Mouse (Mus musculus) lung, embryonic 16.5 days (tissue): ENCODE results near the gene Cryba4. TPM values are rescaled to one million over a fixed set of nuclear protein-coding genes. Genes with fewer than 3 reads are reported as not detected.
A peak's percentile ranks its signal among the peaks of the same experiment; 100 is the strongest.

Experiments used
- ATAC-seq: fragments of 200-750 bp; cut with Nextera tagmentation; 2 replicates; pipeline ENCODE4 v1.8.0; 2017; ENCODE audit warnings: low read depth, mild to moderate bottlenecking, moderate library complexity
- H3K27ac ChIP-seq: fragments of 300-500 bp; sonication (generic); 2 replicates; pipeline ENCODE4 v1.5.1; 2014; ENCODE audit warnings: mild to moderate bottlenecking, control low read depth, low read length
- H3K27me3 ChIP-seq: fragments of 300-500 bp; sonication (generic); 2 replicates; pipeline ENCODE4 v1.6.1; 2014; ENCODE audit warnings: low read depth, low read length, mixed read lengths; ENCODE audit not compliant: control insufficient read depth, insufficient read depth
- H3K36me3 ChIP-seq: fragments of 300-500 bp; sonication (generic); 2 replicates; pipeline ENCODE4 v1.6.1; 2014; ENCODE audit warnings: low read length; ENCODE audit not compliant: control insufficient read depth, insufficient read depth
- H3K4me1 ChIP-seq: fragments of 300-500 bp; sonication (generic); replicated peaks from 2 replicates; pipeline ENCODE4 v1.6.1; 2014; ENCODE audit warnings: low read length, mixed read lengths; ENCODE audit not compliant: control insufficient read depth, insufficient read depth
- H3K4me2 ChIP-seq: fragments of 300-500 bp; sonication (generic); 2 replicates; pipeline ENCODE4 v1.6.1; 2014; ENCODE audit warnings: low read depth, low read length, control low read depth
- H3K4me3 ChIP-seq: fragments of 300-500 bp; sonication (generic); 2 replicates; pipeline ENCODE4 v1.5.1; 2014; ENCODE audit warnings: mild to moderate bottlenecking, low read length, control low read depth
- H3K9ac ChIP-seq: fragments of 300-500 bp; sonication (generic); 2 replicates; pipeline ENCODE4 v1.6.1; 2014; ENCODE audit warnings: low read length, control low read depth
- H3K9me3 ChIP-seq: fragments of 300-500 bp; sonication (generic); 2 replicates; pipeline ENCODE4 v1.6.1; 2016; ENCODE audit warnings: low read length; ENCODE audit not compliant: control insufficient read depth
- WGBS: fragments of 180-500 bp; shearing (Covaris S2); extraction: QIAGEN DNeasy Blood & Tissue Kit; methylation state at CpG from one replicate; pipeline ENCODE4 v1.1.7; 2014; 5-methylcytosine and 5-hydroxymethylcytosine counted together
- polyA plus RNA-seq: library from polyadenylated mRNA; unstranded; fragments of >200 nt; fragmentation: Nextera tagmentation; extraction: Ambion mirVana; gene quantifications from 2 replicates; pipeline ENCODE4 v1.2.1, GENCODE M21; 2015

Cryba4 gene
- polyA plus RNA-seq, 1 experiment from 2014 or later = 0.84 TPM

DNA sequence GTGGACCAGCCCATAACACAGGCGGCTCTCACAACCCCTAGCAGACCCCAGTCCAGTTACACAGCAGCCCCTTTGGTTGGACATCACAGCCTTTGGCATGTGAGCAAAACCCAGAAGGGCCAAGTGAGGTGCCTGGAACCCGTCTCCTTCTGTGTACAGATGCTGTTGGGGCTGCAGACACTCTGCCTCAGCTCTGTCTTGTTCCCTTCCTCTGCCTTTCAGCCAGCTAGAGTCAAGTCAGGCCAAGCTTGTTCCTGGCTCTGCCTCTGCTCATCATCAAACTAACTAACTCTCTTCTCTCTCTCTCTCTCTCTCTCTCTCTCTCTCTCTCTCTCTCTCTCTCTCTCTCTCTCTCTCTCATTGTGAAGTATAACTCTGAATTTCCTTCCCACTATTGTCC, 15.7 kb downstream of the Cryba4 start:
- Histone ChIP-seq H3K9me3 (no peaks in the 10 kb centered on the region; the same call in 1 of the 2 replicates), H3K4me1 (no peaks in the 10 kb centered on the region), H3K4me3 (no peak overlapping the region), H3K36me3 (no peaks in the 10 kb centered on the region), H3K4me2 (no peak overlapping the region), H3K27ac (no peak overlapping the region), H3K9ac (no peak overlapping the region), H3K27me3 (no peaks in the 10 kb centered on the region; the same call in 1 of the 2 replicates)
- no peak for ATAC-seq
- WGBS = 59% methylated on average over 2 of the region's 2 CpGs

GRCm38 (mm10) chr5:112235806-112236205, 16.5 kb downstream of the Cryba4 start:
- Histone ChIP-seq H3K9me3 (no peaks in the 10 kb centered on the region; the same call in 1 of the 2 replicates), H3K27ac (no peak overlapping the region), H3K4me3 (no peak overlapping the region), H3K9ac (no peak overlapping the region), H3K4me2 (no peak overlapping the region), H3K36me3 (no peaks in the 10 kb centered on the region), H3K27me3 (no peaks in the 10 kb centered on the region; the same call in 1 of the 2 replicates), H3K4me1 (no peaks in the 10 kb centered on the region)
- WGBS = 57% methylated on average over 5 of the region's 5 CpGs
- ATAC-seq = no peak

DNA sequence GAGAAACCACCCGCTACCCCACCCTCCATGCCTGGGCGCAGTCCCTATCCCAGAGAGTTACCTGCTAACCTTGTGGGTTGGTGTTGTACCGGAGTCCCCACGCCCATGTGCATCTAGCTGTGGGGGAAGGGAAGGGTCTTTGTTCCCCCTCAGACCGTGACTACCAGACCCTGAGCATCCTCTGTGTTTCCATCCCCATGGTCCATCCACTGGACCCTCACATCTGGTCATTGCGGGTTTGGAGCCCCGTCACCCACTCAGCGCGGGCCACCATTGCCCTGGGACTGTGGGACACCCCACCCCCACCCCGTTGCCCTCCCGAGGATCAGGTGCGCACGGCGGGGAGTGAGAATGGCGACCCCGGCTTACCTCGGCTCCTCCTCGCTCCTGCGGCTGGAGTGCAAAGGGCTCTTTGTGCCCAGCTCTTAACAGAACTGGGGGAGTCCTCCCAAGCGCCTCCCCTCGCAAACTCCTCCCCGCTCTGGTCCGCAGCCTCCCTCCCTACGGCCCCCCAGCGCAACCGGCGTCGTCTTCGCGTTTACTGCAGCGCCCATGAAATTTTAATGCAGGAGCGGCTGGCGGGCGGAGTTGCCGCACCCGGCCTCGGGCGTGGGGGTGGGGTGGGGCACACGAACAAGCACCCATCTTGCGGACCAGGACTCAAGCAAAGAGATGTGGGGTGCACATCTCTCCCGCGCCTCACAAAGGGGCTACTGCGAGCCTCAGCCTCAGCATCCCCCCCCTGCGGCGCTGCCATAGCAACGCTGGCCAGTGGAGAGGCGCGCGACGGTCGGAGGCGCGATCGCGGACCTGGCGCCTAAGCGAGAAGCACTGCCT, 23.9 kb downstream of the Cryba4 start:
- Histone ChIP-seq H3K9ac (no peak overlapping the region), H3K36me3 (no peaks in the 10 kb centered on the region), H3K4me2 (peak overlapping the region; percentile 15), H3K4me1 (peaks cover 5% of the 10 kb centered on the region; the same call in 1 of the 2 replicates), H3K27me3 (peaks cover 51% of the 10 kb centered on the region), H3K27ac (no peak overlapping the region), H3K9me3 (no peaks in the 10 kb centered on the region), H3K4me3 (peak overlapping the region; percentile 27)
- WGBS = under 1% methylated on average over 57 of the region's 57 CpGs
- no peak for ATAC-seq

DNA sequence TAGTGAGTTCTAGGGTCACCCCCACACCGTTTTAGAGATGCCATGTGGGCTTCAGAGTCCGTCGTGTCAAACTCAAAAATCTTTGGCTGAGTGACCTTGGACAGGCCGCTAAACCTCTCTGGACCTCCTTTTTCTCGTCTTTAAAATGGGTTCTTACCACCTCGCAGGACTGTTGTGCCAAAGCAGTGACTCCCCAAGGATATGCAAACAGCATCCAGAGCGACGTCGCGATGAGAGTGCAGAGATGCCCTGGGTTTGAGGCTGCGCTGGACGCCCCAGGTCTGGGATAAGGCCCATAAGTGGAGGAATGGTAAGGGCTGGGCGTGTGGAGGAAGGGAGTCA, 24.4 kb downstream of the Cryba4 start:
- peaks cover 51% of the 10 kb centered on the region for H3K27me3 ChIP-seq
- H3K4me3 ChIP-seq = no peak overlapping the region
- H3K27ac ChIP-seq = no peak overlapping the region
- H3K4me2 ChIP-seq = no peak overlapping the region
- WGBS = 3% methylated on average over 13 of the region's 13 CpGs
- no peaks in the 10 kb centered on the region for H3K9me3 ChIP-seq
- H3K9ac ChIP-seq = no peak overlapping the region
- no peak for ATAC-seq
- no peaks in the 10 kb centered on the region for H3K36me3 ChIP-seq
- H3K4me1 ChIP-seq = peaks cover 5% of the 10 kb centered on the region; the same call in 1 of the 2 replicates

GRCm38 (mm10) chr5:112227354-112227753, 25.0 kb downstream of the Cryba4 start:
- Histone ChIP-seq H3K9ac (no peak overlapping the region), H3K36me3 (no peaks in the 10 kb centered on the region), H3K4me2 (peak overlapping the region; percentile 40; the same call in 1 of the 2 replicates), H3K27me3 (peaks cover 51% of the 10 kb centered on the region), H3K4me1 (peaks cover 5% of the 10 kb centered on the region; the same call in 1 of the 2 replicates), H3K9me3 (no peaks in the 10 kb centered on the region), H3K4me3 (peak overlapping the region; percentile 8; the same call in 1 of the 2 replicates), H3K27ac (no peak overlapping the region)
- no peak for ATAC-seq
- WGBS = under 1% methylated on average over 30 of the region's 30 CpGs

DNA sequence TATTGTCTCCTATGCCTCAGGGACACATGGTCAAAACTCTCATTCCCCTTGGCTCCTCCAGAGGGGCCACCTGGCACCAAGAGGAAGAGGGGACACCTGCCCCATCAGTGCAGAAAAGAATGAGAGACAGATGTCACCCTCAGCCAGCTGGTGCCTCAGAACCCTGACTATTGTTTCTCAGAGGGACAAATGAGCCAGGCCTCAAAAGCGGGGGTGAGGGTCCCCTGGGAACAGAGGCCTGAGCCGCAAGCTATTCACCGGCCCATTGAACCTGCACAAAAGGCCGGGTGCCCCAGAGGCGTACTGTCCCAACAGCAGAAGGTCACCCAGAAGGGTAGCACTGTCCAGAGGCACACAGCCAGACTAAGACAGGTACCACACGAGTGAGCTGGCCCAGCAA, 26.7 kb downstream of the Cryba4 start:
- H3K4me3 ChIP-seq = no peak overlapping the region
- no peak overlapping the region for H3K9ac ChIP-seq
- WGBS = 75% methylated on average over 6 of the region's 6 CpGs
- H3K4me1 ChIP-seq = peaks cover 5% of the 10 kb centered on the region; the same call in 1 of the 2 replicates
- ATAC-seq = no peak
- H3K27me3 ChIP-seq = peaks cover 51% of the 10 kb centered on the region
- no peaks in the 10 kb centered on the region for H3K9me3 ChIP-seq
- H3K4me2 ChIP-seq = no peak overlapping the region
- no peaks in the 10 kb centered on the region for H3K36me3 ChIP-seq
- H3K27ac ChIP-seq = no peak overlapping the region

DNA sequence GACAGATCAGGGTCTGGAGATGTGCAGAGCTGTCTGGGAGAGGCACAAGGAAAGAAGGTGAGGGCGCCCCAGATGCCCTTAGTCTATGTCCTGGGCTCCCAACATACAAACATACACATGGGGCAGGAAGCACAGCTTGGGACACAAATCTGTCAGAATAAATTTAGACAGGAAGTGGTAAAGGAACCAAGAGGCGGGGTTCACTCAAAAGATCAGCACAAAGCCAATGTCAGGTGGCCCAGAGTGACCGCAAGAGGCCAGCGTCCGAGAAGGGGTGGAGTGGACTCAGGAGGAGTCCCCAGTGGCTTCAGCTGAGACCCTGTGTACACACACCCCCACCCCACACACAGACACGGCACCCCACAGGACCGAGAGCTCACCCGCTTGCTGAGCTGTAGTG, 32.1 kb downstream of the Cryba4 start:
- H3K9ac ChIP-seq = no peak overlapping the region
- ATAC-seq = no peak
- no peak overlapping the region for H3K4me3 ChIP-seq
- H3K27me3 ChIP-seq = no peaks in the 10 kb centered on the region
- H3K9me3 ChIP-seq = no peaks in the 10 kb centered on the region
- no peaks in the 10 kb centered on the region for H3K36me3 ChIP-seq
- 65% methylated on average over 8 of the region's 8 CpGs for WGBS
- H3K4me2 ChIP-seq = no peak overlapping the region
- peaks cover 2% of the 10 kb centered on the region; the same call in 1 of the 2 replicates for H3K4me1 ChIP-seq
- no peak overlapping the region for H3K27ac ChIP-seq

DNA sequence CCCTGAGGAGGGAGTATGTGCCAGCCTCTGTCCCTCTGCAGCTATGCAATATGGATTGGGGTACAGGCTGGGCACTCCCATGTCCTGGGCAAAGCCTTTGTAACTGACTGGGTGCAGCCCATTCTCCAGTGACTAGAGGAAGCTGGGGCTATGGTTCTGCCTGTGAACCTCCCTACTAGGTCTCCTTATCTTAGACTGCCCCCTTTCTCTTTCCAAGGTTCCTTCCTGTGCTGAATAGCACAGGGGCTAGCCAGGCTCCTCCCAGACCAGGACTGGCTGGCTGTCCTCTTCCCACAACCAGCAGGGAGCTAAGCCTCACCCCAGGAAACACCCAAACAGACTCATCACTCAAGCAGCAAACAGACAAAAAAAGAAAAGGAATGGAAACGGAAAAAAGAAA, 32.9 kb downstream of the Cryba4 start:
- Histone ChIP-seq H3K9me3 (no peaks in the 10 kb centered on the region), H3K4me2 (no peak overlapping the region), H3K4me3 (no peak overlapping the region), H3K4me1 (peaks cover 2% of the 10 kb centered on the region; the same call in 1 of the 2 replicates), H3K27ac (no peak overlapping the region), H3K36me3 (no peaks in the 10 kb centered on the region), H3K27me3 (no peaks in the 10 kb centered on the region), H3K9ac (no peak overlapping the region)
- ATAC-seq = peak; percentile 37; the same call in 1 of the 2 replicates
- 6% methylated on average over 1 of the region's 1 CpGs for WGBS

- ATAC-seq = no peak
- Histone ChIP-seq H3K27me3 (no peaks in the 10 kb centered on the region), H3K4me3 (no peak overlapping the region), H3K27ac (no peak overlapping the region), H3K9me3 (no peaks in the 10 kb centered on the region), H3K4me1 (peaks cover 2% of the 10 kb centered on the region; the same call in 1 of the 2 replicates), H3K4me2 (no peak overlapping the region), H3K9ac (no peak overlapping the region), H3K36me3 (no peaks in the 10 kb centered on the region)
- 57% methylated on average over 4 of the region's 4 CpGs for WGBS
These were observed 33.6 kb downstream of the Cryba4 start for GRCm38 (mm10) chr5:112218679-112219078.
